Mouse (Mus musculus): Measurements from ENCODE around the gene Calcrl. TPM values are rescaled to one million over a fixed set of nuclear protein-coding genes. Genes with fewer than 3 reads are reported as not detected.

Gene Calcrl
- polyA plus RNA-seq (2016; fragmentation: Nextera tagmentation; extraction: Ambion mirVana): 16.4 and 16.9 TPM in 2 replicates

GRCm38 (mm10) chr2:84425138-84425537 is at the start of gene Calcrl:
Gene Calcrl, minus strand, starts transcription at chr2:84425411.
- Histone ChIP-seq H3K4me1 (no peaks in the 10 kb centered on the region), H3K27me3 (replicated peaks) (no peaks in the 10 kb centered on the region), H3K27ac (no peak within 1 kb of the TSS), H3K4me3 (peak within 1 kb of the TSS; percentile 13; the same call in 1 of the 2 replicates), H3K4me2 (replicated peaks) (peak within 1 kb of the TSS; percentile 52), H3K9me3 (no peaks in the 10 kb centered on the region), H3K9ac (peak within 1 kb of the TSS; percentile 35; the same call in 1 of the 2 replicates), H3K36me3 (no peaks in the 10 kb centered on the region)
- ATAC-seq (ENCODE audit: low FRiP score, low read depth): peak; percentile 38; the same call in 1 of the 2 replicates
- WGBS: under 1% methylated on average over 10 of the region's 10 CpGs

DNA sequence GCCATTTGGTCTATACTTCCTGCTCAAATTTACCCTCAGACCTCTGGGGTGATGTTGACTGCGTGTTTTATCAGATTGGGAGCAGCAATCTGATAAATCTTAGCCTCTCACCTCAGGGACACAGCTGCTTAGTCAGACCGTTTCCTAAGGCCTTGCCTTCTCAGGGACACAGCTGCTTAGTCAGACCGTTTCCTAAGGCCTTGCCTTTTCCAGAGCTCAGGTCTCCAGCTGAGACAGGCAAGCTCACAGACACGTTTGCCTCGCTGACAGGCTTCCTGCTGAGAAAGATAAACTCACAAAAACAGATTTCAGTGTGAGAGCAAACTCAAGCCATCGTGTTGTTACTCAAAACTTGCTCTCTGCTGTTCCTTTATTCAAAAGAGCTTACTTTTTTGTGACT is 49.4 kb upstream of the Calcrl start:
- Histone ChIP-seq H3K9me3 (no peaks in the 10 kb centered on the region), H3K27me3 (replicated peaks) (no peaks in the 10 kb centered on the region), H3K36me3 (no peaks in the 10 kb centered on the region), H3K4me1 (peaks cover 5% of the 10 kb centered on the region; the same call in 1 of the 2 replicates), H3K4me3 (no peak overlapping the region), H3K27ac (no peak overlapping the region), H3K9ac (no peak overlapping the region), H3K4me2 (replicated peaks) (no peak overlapping the region)
- ATAC-seq (ENCODE audit: low FRiP score, low read depth): no peak
- 13% methylated on average over 6 of the region's 6 CpGs for WGBS

DNA sequence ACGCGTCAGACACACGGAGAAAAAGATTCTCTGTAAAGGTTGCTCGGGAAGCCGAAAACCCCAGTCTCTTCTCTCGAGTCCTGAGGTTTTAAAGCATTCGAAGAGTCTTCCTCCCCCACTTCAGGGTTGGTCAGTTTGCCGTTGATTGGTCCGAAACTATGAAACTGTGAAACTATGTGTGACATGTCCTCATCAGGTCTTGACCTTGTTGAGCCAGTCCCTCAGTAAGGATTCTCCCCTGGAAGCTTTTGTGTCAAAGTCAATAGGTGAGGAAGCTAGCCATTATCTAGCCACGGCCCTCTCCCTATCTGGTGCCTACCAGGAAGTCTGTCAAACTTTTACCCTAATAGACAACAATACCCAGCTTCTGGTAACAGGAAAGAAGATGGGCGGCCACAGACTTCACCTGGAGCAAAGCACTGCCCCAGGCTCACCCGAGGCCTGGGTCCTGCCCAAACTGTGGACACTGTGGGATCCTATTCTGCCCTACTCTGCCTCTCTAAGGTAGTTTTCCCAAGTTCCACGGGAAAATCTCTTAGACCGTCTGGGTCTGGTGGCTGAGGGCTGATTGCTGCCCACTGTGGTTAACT is 48.8 kb upstream of the Calcrl start:
- no peak overlapping the region for H3K4me2 ChIP-seq (replicated peaks)
- no peaks in the 10 kb centered on the region for H3K27me3 ChIP-seq (replicated peaks)
- H3K9ac ChIP-seq: no peak overlapping the region
- 0 out of 2 replicates have a peak, but pooled peaks cover 2% of the 10 kb centered on the region for H3K9me3 ChIP-seq
- WGBS: 81% methylated on average over 14 of the region's 14 CpGs
- H3K36me3 ChIP-seq: no peaks in the 10 kb centered on the region
- ATAC-seq (ENCODE audit: low FRiP score, low read depth): no peak
- H3K4me1 ChIP-seq: peaks cover 5% of the 10 kb centered on the region; the same call in 1 of the 2 replicates
- H3K27ac ChIP-seq: no peak overlapping the region
- no peak overlapping the region for H3K4me3 ChIP-seq

DNA sequence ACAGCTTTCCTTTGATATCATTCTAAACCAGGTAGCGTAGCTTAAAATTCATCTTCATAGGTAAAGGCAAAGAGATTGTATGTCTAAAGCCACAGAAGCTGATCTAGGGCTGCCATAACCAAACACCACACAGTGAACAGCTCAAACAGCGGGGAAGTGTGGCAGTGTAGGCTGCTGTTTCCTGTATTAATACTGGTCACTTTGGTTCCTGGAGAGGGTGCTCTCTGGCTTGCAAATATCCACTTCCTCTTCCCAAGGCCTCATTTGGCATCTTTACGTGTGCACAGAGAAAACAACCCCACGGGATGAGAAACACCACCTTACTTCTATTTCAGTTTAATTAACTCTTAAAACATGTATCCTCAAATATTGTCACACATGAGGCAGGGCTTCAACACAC is 42.2 kb upstream of the Calcrl start:
- Histone ChIP-seq H3K27me3 (replicated peaks) (no peaks in the 10 kb centered on the region), H3K4me1 (no peaks in the 10 kb centered on the region), H3K9me3 (0 out of 2 replicates have a peak, but pooled peaks cover 4% of the 10 kb centered on the region), H3K4me3 (no peak overlapping the region), H3K36me3 (no peaks in the 10 kb centered on the region), H3K9ac (no peak overlapping the region), H3K4me2 (replicated peaks) (no peak overlapping the region), H3K27ac (no peak overlapping the region)
- 85% methylated on average over 4 of the region's 4 CpGs for WGBS
- no peak for ATAC-seq (ENCODE audit: low FRiP score, low read depth)

- 0 out of 2 replicates have a peak, but pooled peaks cover 4% of the 10 kb centered on the region for H3K9me3 ChIP-seq
Measured at GRCm38 (mm10) chr2:84464956-84465355, 39.7 kb upstream of the Calcrl start.

DNA sequence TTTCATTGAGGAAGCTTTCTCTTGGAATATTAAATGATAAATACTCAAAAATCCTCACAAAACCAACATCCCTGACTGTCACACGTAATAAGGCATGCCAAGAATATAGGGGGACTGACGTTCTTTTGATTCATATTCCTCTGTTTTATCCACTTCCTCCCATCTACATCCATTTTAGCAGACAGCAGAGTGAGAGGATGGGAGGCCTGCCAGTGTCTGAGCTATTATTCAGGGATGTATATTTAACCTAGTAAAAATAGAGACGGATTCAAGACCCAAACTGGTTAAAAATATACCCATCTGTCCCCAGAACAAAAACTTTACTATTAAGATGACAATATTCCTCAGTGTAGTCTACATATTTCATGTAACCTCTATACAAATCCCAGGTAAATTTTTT is 37.2 kb upstream of the Calcrl start:
- H3K4me1 ChIP-seq: no peaks in the 10 kb centered on the region
- no peak overlapping the region for H3K4me2 ChIP-seq (replicated peaks)
- H3K9ac ChIP-seq: no peak overlapping the region
- H3K27ac ChIP-seq: no peak overlapping the region
- 88% methylated on average over 3 of the region's 3 CpGs for WGBS
- ATAC-seq (ENCODE audit: low FRiP score, low read depth): no peak
- no peaks in the 10 kb centered on the region for H3K9me3 ChIP-seq
- no peaks in the 10 kb centered on the region for H3K36me3 ChIP-seq
- H3K27me3 ChIP-seq (replicated peaks): no peaks in the 10 kb centered on the region
- no peak overlapping the region for H3K4me3 ChIP-seq

More at GRCm38 (mm10) chr2:84464956-84465355, 39.7 kb upstream of the Calcrl start:
- WGBS: 48% methylated on average over 7 of the region's 7 CpGs
- Histone ChIP-seq H3K36me3 (no peaks in the 10 kb centered on the region), H3K4me2 (replicated peaks) (no peak overlapping the region), H3K27ac (no peak overlapping the region), H3K4me1 (no peaks in the 10 kb centered on the region), H3K4me3 (no peak overlapping the region), H3K27me3 (replicated peaks) (no peaks in the 10 kb centered on the region), H3K9ac (no peak overlapping the region)
- ATAC-seq (ENCODE audit: low FRiP score, low read depth): no peak

GRCm38 (mm10) chr2:84459651-84460177 is 34.5 kb upstream of the Calcrl start:
- Histone ChIP-seq H3K27ac (no peak overlapping the region), H3K9me3 (no peaks in the 10 kb centered on the region), H3K4me1 (no peaks in the 10 kb centered on the region), H3K27me3 (replicated peaks) (no peaks in the 10 kb centered on the region), H3K36me3 (no peaks in the 10 kb centered on the region), H3K4me2 (replicated peaks) (no peak overlapping the region), H3K9ac (no peak overlapping the region), H3K4me3 (no peak overlapping the region)
- ATAC-seq (ENCODE audit: low FRiP score, low read depth): no peak
- WGBS: 80% methylated on average over 11 of the region's 11 CpGs

DNA sequence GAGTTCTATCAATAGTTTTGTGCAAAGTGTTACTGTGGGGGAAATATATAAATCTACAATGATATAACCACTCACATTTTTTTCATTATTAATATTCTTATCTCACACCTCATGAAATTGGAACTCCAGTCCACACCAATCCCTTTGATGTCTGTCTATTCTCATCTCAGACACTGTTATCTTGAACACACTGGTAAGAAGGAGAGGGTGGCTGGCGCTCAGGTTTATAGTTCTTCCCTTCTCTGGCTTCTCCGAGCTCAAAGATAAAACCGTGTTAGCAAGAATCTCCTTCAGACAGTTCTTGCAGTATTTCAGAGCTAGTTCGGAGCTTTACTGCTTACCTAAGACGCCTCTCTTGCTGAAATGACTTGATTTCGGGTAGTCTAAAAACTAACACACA is 32.0 kb upstream of the Calcrl start:
- H3K4me2 ChIP-seq (replicated peaks): no peak overlapping the region
- no peak for ATAC-seq (ENCODE audit: low FRiP score, low read depth)

GRCm38 (mm10) chr2:84455236-84455799 is 30.1 kb upstream of the Calcrl start:
- WGBS: 14% methylated on average over 5 of the region's 5 CpGs
- no peaks in the 10 kb centered on the region for H3K4me1 ChIP-seq
- no peaks in the 10 kb centered on the region for H3K27me3 ChIP-seq (replicated peaks)
- no peaks in the 10 kb centered on the region for H3K36me3 ChIP-seq
- ATAC-seq (ENCODE audit: low FRiP score, low read depth): peak; percentile 72
- peak overlapping the region; percentile 31 for H3K4me2 ChIP-seq (replicated peaks)
- no peak overlapping the region for H3K4me3 ChIP-seq
- 0 out of 2 replicates have a peak overlapping the region, but pooled peaks have one; percentile 13 for H3K9ac ChIP-seq
- no peaks in the 10 kb centered on the region for H3K9me3 ChIP-seq
- H3K27ac ChIP-seq: no peak overlapping the region

More for the DNA sequence above, 32.0 kb upstream of the Calcrl start:
- no peaks in the 10 kb centered on the region for H3K9me3 ChIP-seq
- WGBS: 84% methylated on average over 6 of the region's 6 CpGs
- no peaks in the 10 kb centered on the region for H3K4me1 ChIP-seq
- no peak overlapping the region for H3K9ac ChIP-seq
- no peaks in the 10 kb centered on the region for H3K27me3 ChIP-seq (replicated peaks)
- no peaks in the 10 kb centered on the region for H3K36me3 ChIP-seq
- H3K4me3 ChIP-seq: no peak overlapping the region
- no peak overlapping the region for H3K27ac ChIP-seq

DNA sequence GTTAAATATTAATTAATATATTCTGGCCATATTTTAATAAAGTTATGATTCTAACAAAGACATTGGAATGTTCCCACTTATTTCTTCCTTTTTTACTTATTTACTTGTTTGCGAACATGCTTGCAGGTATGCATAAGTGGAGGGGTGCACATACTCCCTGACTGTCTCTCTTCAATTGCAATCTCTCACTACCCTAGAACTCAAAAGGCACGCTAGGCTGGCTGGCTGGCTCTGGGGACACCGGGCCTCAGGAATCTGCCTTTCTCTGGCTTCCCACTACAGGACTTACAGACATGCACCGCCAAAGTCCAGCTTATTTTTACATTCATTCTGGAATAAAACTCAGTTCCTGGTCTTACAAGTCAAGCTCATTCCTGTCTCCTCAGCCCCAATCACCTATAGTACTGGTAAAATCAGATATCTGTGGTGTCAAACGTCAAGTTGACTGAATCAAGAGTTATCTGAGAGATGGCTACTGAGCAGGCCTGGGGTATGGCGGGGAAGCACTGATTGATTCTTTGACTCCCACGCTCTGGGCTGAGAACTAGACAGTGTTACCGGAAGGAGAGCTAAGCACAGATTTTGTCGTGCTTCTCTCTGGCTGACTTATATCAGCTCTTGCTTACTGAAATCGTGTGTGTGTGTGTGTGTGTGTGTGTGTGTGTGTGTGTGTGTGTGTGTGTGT is 29.5 kb upstream of the Calcrl start:
- 66% methylated on average over 10 of the region's 10 CpGs for WGBS
- peak overlapping the region; percentile 31 for H3K4me2 ChIP-seq (replicated peaks)
- H3K9ac ChIP-seq: 0 out of 2 replicates have a peak overlapping the region, but pooled peaks have one; percentile 13
- no peaks in the 10 kb centered on the region for H3K27me3 ChIP-seq (replicated peaks)
- H3K36me3 ChIP-seq: no peaks in the 10 kb centered on the region
- H3K4me1 ChIP-seq: no peaks in the 10 kb centered on the region
- no peak overlapping the region for H3K4me3 ChIP-seq
- H3K9me3 ChIP-seq: no peaks in the 10 kb centered on the region
- ATAC-seq (ENCODE audit: low FRiP score, low read depth): peak; percentile 51; the same call in 1 of the 2 replicates
- H3K27ac ChIP-seq: no peak overlapping the region

- Histone ChIP-seq H3K27me3 (replicated peaks) (no peaks in the 10 kb centered on the region), H3K9me3 (no peaks in the 10 kb centered on the region), H3K4me1 (no peaks in the 10 kb centered on the region), H3K36me3 (no peaks in the 10 kb centered on the region), H3K4me3 (no peak overlapping the region), H3K27ac (no peak overlapping the region), H3K4me2 (replicated peaks) (no peak overlapping the region), H3K9ac (no peak overlapping the region)
- WGBS: 14% methylated on average over 5 of the region's 5 CpGs
- no peak for ATAC-seq (ENCODE audit: low FRiP score, low read depth)
Measured at GRCm38 (mm10) chr2:84454051-84454450, 28.8 kb upstream of the Calcrl start.

DNA sequence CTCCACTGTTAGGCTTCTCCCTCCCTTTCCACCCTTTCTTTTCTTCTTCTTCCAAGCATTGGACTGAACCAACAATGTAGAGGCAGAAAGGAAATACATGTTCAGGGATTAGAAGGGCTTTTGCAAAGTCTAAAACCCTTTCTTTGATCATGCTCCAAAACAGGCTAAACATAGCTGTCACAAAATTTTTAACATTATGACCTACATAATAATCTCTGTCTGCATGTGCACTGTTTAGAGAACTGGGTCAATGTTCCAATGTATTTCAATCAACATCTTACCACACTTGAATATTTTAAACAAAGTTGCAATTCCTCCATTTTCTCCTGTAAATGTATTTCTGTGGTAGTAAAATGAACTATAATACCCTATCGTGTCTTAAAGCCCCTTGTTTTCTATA is 20.3 kb upstream of the Calcrl start:
- no peak for ATAC-seq (ENCODE audit: low FRiP score, low read depth)
- WGBS: 93% methylated on average over 1 of the region's 1 CpGs
- H3K4me1 ChIP-seq: no peaks in the 10 kb centered on the region

More for the DNA sequence above, 20.3 kb upstream of the Calcrl start:
- no peak overlapping the region for H3K4me2 ChIP-seq (replicated peaks)
- H3K27ac ChIP-seq: no peak overlapping the region
- H3K9me3 ChIP-seq: no peaks in the 10 kb centered on the region
- no peaks in the 10 kb centered on the region for H3K36me3 ChIP-seq
- H3K4me3 ChIP-seq: no peak overlapping the region
- no peaks in the 10 kb centered on the region for H3K27me3 ChIP-seq (replicated peaks)
- H3K9ac ChIP-seq: no peak overlapping the region
